Mouse (Mus musculus): ENCODE measurements around the gene Aspg. TPM values are rescaled to one million over a fixed set of nuclear protein-coding genes. Genes with fewer than 3 reads are reported as not detected.

Gene Aspg
- polyA plus RNA-seq (2017; shearing (Covaris generic)), result not detected

DNA sequence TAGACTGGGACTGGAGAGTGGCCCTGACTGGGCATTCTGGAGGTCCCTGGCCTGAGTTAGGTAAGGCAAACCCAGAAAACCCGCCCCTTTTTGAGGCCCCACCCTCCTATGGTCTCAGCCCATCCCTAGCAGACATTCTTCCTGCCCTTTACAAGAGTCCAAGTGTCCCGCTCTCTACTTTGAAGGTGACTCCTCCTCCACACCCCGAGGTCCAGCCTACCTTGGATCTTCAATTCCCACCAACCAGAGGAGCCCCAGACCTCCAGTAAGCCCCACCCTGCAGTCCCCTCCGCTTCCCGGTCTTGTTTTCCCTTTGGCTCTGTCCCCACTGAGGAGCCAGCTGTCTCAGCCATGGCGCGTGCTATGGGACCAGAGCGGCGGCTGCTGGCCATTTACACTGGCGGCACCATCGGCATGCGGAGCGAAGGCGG is at the start of gene Aspg:
Gene Aspg, plus strand, starts transcription at position 139 of the 431 bp plus-strand sequence.

DNA sequence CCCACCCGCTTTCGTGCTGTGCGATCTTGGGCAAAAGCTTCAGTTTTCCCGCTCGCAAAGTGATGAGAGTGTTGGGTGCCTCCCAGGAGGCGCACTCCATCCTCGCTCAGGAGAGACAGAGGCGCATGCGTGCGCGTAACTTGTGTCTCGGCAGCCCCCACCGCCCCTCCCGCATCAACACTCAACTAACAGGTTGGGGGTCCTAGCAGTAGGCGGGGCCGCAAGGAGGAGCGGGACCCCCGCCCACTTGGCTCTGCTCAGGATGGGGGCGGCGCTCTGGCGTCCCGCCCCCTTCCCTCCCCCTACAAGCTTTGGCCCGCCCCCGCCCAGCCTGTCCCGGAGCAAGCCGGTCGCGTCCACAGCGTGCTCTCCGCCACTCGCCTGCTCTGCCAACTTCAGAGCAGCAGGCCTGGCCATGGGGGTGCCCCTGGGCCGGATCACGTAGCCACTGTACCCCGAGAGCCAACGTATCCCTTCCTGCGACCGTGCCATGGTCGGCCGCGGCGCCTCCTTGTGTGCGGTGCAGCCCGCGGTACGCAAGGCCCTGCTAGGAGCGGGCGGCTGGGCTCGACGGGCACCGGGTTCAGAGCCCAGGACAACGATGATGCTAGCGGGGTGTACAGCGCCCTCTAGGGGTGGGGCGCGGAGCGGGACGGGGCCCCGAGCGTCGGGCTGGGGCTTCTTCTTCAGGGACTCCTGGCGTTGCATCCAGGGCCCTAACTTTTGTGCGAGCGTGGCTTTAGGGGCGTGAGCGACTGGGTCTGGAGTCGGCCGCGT is 39.6 kb downstream of the Aspg start, which contains the start of gene Kif26a:
Gene Kif26a, plus strand, starts transcription at position 334 of the 777 bp plus-strand sequence.

Other genes with a start within 250 kb of the Aspg start
- 4.8 TPM for gene Ppp1r13b, start 198.6 kb upstream of the Aspg start, polyA plus RNA-seq (2017; shearing (Covaris generic))
- 250 TPM for gene Atp5mpl, start 139.7 kb upstream of the Aspg start, polyA plus RNA-seq (2017; shearing (Covaris generic))
- gene Tdrd9, start 135.1 kb upstream of the Aspg start, polyA plus RNA-seq (2017; shearing (Covaris generic)), result not detected
- not detected for gene Rd3l, start 125.4 kb upstream of the Aspg start, polyA plus RNA-seq (2017; shearing (Covaris generic))
- gene Kif26a, start 39.5 kb downstream of the Aspg start, polyA plus RNA-seq (2017; shearing (Covaris generic)), result not detected